Mouse (Mus musculus): ENCODE measurements around the gene Vamp9. TPM values are rescaled to one million over a fixed set of nuclear protein-coding genes. Genes with fewer than 3 reads are reported as not detected.

Gene Vamp9
- not detected in 2 replicates for polyA plus RNA-seq (2012)

GRCm38 (mm10) chr5:99906181-99906956 lies at the start of gene Vamp9:
Vamp9 (plus strand) TSS chr5:99906254.

GRCm38 (mm10) chr5:99978699-99979442 lies 72.8 kb downstream of the Vamp9 start, which contains the start of the genes Hnrnpd and 4930524J08Rik:
Hnrnpd (minus strand) TSS chr5:99978938.
4930524J08Rik (plus strand) TSS chr5:99979061.

Other genes starting within 250 kb of the Vamp9 start
- 6.2 and 10.2 TPM in 2 replicates for gene Rasgef1b, start 177.2 kb upstream of the Vamp9 start, polyA plus RNA-seq (2012)
- 326 and 488 TPM in 2 replicates for gene Hnrnpd, start 72.7 kb downstream of the Vamp9 start, polyA plus RNA-seq (2012)
- 12.0 and 14.1 TPM in 2 replicates for gene 4930524J08Rik, start 72.8 kb downstream of the Vamp9 start, polyA plus RNA-seq (2012)
- gene Hnrnpdl, start 133.4 kb downstream of the Vamp9 start, polyA plus RNA-seq (2012): 209 and 316 TPM in 2 replicates
- gene Enoph1, start 133.7 kb downstream of the Vamp9 start, polyA plus RNA-seq (2012): 63.6 and 67.3 TPM in 2 replicates

All from megakaryocyte-erythroid progenitor cell, adult 5 weeks (primary cell).